Mouse (Mus musculus) lung, embryonic 14.5 days (tissue): ENCODE measurements at regions not wholly inside any gene's neighbourhood (a gene's known extent, or its start where the extent isn't known, plus 50 kb on each side); places are given as distances from the start of the nearest gene placed in this dataset.

Experiments
- ATAC-seq: fragments of 200-750 bp; cut with Nextera tagmentation; 2 replicates; pipeline ENCODE4 v1.8.0; 2017; ENCODE audit warnings: mild to moderate bottlenecking, moderate TSS enrichment, moderate library complexity; ENCODE audit not compliant: insufficient read depth
- DNase-seq: peaks from one replicate; pipeline ENCODE4 v3.0.0-alpha.2; 2015
- H3K27ac ChIP-seq: fragments of 300-500 bp; sonication (generic); 2 replicates; pipeline ENCODE4 v1.5.1; 2014; ENCODE audit warnings: low read depth, mild to moderate bottlenecking, moderate library complexity
- H3K27me3 ChIP-seq: fragments of 300-500 bp; sonication (generic); 2 replicates; pipeline ENCODE4 v1.6.1; 2014; ENCODE audit warnings: low read length, control low read depth; ENCODE audit not compliant: insufficient read depth
- H3K36me3 ChIP-seq: fragments of 300-500 bp; sonication (generic); 2 replicates; pipeline ENCODE4 v1.6.1; 2014; ENCODE audit warnings: control low read depth; ENCODE audit not compliant: insufficient read depth
- H3K4me1 ChIP-seq: fragments of 300-500 bp; sonication (generic); 2 replicates; pipeline ENCODE4 v1.6.1; 2014; ENCODE audit warnings: antibody characterized with exemption, control low read depth; ENCODE audit not compliant: insufficient read depth
- H3K4me2 ChIP-seq: fragments of 300-500 bp; sonication (generic); 2 replicates; pipeline ENCODE4 v1.6.1; 2014; ENCODE audit warnings: mild to moderate bottlenecking
- H3K4me3 ChIP-seq: fragments of 300-500 bp; sonication (generic); 2 replicates; pipeline ENCODE4 v1.5.1; 2014; ENCODE audit warnings: low read depth, low read length
- H3K9ac ChIP-seq: fragments of 300-500 bp; sonication (generic); 2 replicates; pipeline ENCODE4 v1.6.1; 2014
- H3K9me3 ChIP-seq: fragments of 300-500 bp; sonication (generic); 2 replicates; pipeline ENCODE4 v1.6.1; 2016; ENCODE audit warnings: low read depth, low read length, control low read depth
- CTCF ChIP-seq: IDR thresholded peaks from 2 replicates; pipeline ENCODE4 v1.5.1; 2016; ENCODE audit warnings: antibody characterized with exemption, low read depth
- WGBS: fragments of 180-500 bp; shearing (Covaris S2); extraction: QIAGEN DNeasy Blood & Tissue Kit; methylation state at CpG from one replicate; pipeline ENCODE4 v1.1.7; 2014; 5-methylcytosine and 5-hydroxymethylcytosine counted together

GRCm38 (mm10) chr6:31072072-31072471 is 113.2 kb upstream of the Klf14 start:
- no peak for ATAC-seq
- 82% methylated on average over 7 of the region's 7 CpGs for WGBS
- no peak for DNase-seq
- Histone ChIP-seq H3K4me2 (no peak overlapping the region), H3K36me3 (no peaks in the 10 kb centered on the region), H3K27ac (no peak overlapping the region), H3K9me3 (no peaks in the 10 kb centered on the region), H3K4me1 (0 out of 2 replicates have a peak, but pooled peaks cover 3% of the 10 kb centered on the region), H3K4me3 (no peak overlapping the region), H3K27me3 (no peaks in the 10 kb centered on the region), H3K9ac (no peak overlapping the region)
- no peak for TF ChIP-seq CTCF

- DNase-seq (no peak), ATAC-seq (no peak)
- no peak overlapping the region for H3K4me2 ChIP-seq
- H3K9ac ChIP-seq: no peak overlapping the region
- TF ChIP-seq CTCF: no peak
- no peaks in the 10 kb centered on the region for H3K27me3 ChIP-seq
- no peak overlapping the region for H3K27ac ChIP-seq
- H3K4me1 ChIP-seq: 0 out of 2 replicates have a peak, but pooled peaks cover 3% of the 10 kb centered on the region
- no peak overlapping the region for H3K4me3 ChIP-seq
- no peaks in the 10 kb centered on the region for H3K9me3 ChIP-seq
- WGBS: 28% methylated on average over 5 of the region's 5 CpGs
- no peaks in the 10 kb centered on the region for H3K36me3 ChIP-seq
These were observed 113.7 kb upstream of the Klf14 start for GRCm38 (mm10) chr6:31072559-31072958.

GRCm38 (mm10) chr6:31073338-31073737 is 114.5 kb upstream of the Klf14 start:
- H3K9ac ChIP-seq: no peak overlapping the region
- H3K27ac ChIP-seq: no peak overlapping the region
- H3K4me1 ChIP-seq: peaks cover 6% of the 10 kb centered on the region; the same call in 1 of the 2 replicates
- H3K4me2 ChIP-seq: no peak overlapping the region
- no peaks in the 10 kb centered on the region for H3K36me3 ChIP-seq
- H3K9me3 ChIP-seq: no peaks in the 10 kb centered on the region
- ATAC-seq: no peak
- TF ChIP-seq CTCF: no peak
- H3K27me3 ChIP-seq: no peaks in the 10 kb centered on the region
- no peak for DNase-seq
- 82% methylated on average over 8 of the region's 8 CpGs for WGBS
- no peak overlapping the region for H3K4me3 ChIP-seq

- Histone ChIP-seq H3K4me3 (no peak overlapping the region), H3K9me3 (no peaks in the 10 kb centered on the region), H3K36me3 (no peaks in the 10 kb centered on the region), H3K4me1 (peaks cover 8% of the 10 kb centered on the region; the same call in 1 of the 2 replicates), H3K27me3 (no peaks in the 10 kb centered on the region), H3K4me2 (no peak overlapping the region), H3K9ac (no peak overlapping the region), H3K27ac (peak overlapping the region; percentile 78)
- no peak for ATAC-seq
- DNase-seq: peak; percentile 61
- TF ChIP-seq CTCF: no peak
- 30% methylated on average over 9 of the region's 9 CpGs for WGBS
These were observed 115.5 kb upstream of the Klf14 start for GRCm38 (mm10) chr6:31074394-31074793.

- H3K9ac ChIP-seq: no peak overlapping the region
- H3K4me3 ChIP-seq: no peak overlapping the region
- peaks cover 12% of the 10 kb centered on the region; the same call in 1 of the 2 replicates for H3K4me1 ChIP-seq
- DNase-seq (no peak), ATAC-seq (no peak)
- WGBS: 43% methylated on average over 2 of the region's 2 CpGs
- no peak for TF ChIP-seq CTCF
- H3K27ac ChIP-seq: peak overlapping the region; percentile 78
- no peak overlapping the region for H3K4me2 ChIP-seq
- H3K9me3 ChIP-seq: no peaks in the 10 kb centered on the region
- H3K36me3 ChIP-seq: no peaks in the 10 kb centered on the region
- no peaks in the 10 kb centered on the region for H3K27me3 ChIP-seq
These were observed 116.3 kb upstream of the Klf14 start for GRCm38 (mm10) chr6:31075209-31075571.

GRCm38 (mm10) chr6:31075572-31076477 is 116.9 kb upstream of the Klf14 start:
- no peaks in the 10 kb centered on the region for H3K27me3 ChIP-seq
- H3K4me3 ChIP-seq: no peak overlapping the region
- DNase-seq: peak; percentile 94
- peak; percentile 99 for TF ChIP-seq CTCF
- peak overlapping the region; percentile 78; the same call in 1 of the 2 replicates for H3K27ac ChIP-seq
- peak; percentile 69 for ATAC-seq
- WGBS: 18% methylated on average over 13 of the region's 13 CpGs
- no peak overlapping the region for H3K9ac ChIP-seq
- H3K4me1 ChIP-seq: peaks cover 12% of the 10 kb centered on the region; the same call in 1 of the 2 replicates
- no peaks in the 10 kb centered on the region for H3K36me3 ChIP-seq
- no peaks in the 10 kb centered on the region for H3K9me3 ChIP-seq
- no peak overlapping the region for H3K4me2 ChIP-seq

GRCm38 (mm10) chr6:31076478-31076834 is 117.6 kb upstream of the Klf14 start:
- no peaks in the 10 kb centered on the region for H3K36me3 ChIP-seq
- H3K27me3 ChIP-seq: no peaks in the 10 kb centered on the region
- no peak for TF ChIP-seq CTCF
- no peak overlapping the region for H3K9ac ChIP-seq
- ATAC-seq (no peak), DNase-seq (no peak)
- H3K4me3 ChIP-seq: no peak overlapping the region
- H3K4me2 ChIP-seq: no peak overlapping the region
- peaks cover 12% of the 10 kb centered on the region; the same call in 1 of the 2 replicates for H3K4me1 ChIP-seq
- WGBS: 79% methylated on average over 6 of the region's 6 CpGs
- no peak overlapping the region for H3K27ac ChIP-seq
- H3K9me3 ChIP-seq: no peaks in the 10 kb centered on the region
